Mouse (Mus musculus) midbrain, embryonic 15.5 days (tissue): Measurements from ENCODE around the gene Klrb1a. TPM values are rescaled to one million over a fixed set of nuclear protein-coding genes. Genes with fewer than 3 reads are reported as not detected.
A peak's percentile ranks its signal among the peaks of the same experiment; 100 is the strongest.

Experiments used
- ATAC-seq: fragments of 200-750 bp; cut with Nextera tagmentation; replicated peaks from 2 replicates; pipeline ENCODE4 v1.8.0; 2017; ENCODE audit warnings: moderate TSS enrichment
- H3K27ac ChIP-seq: fragments of 300-500 bp; sonication (generic); 2 replicates; pipeline ENCODE4 v1.5.1; 2015; ENCODE audit warnings: mild to moderate bottlenecking, inconsistent platforms
- H3K27me3 ChIP-seq: fragments of 300-500 bp; sonication (generic); replicated peaks from 2 replicates; pipeline ENCODE4 v1.6.1; 2015; ENCODE audit warnings: inconsistent platforms
- H3K36me3 ChIP-seq: fragments of 300-500 bp; sonication (generic); replicated peaks from 2 replicates; pipeline ENCODE4 v1.6.1; 2015; ENCODE audit warnings: inconsistent platforms
- H3K4me1 ChIP-seq: fragments of 300-500 bp; sonication (generic); 2 replicates; pipeline ENCODE4 v1.6.1; 2015; ENCODE audit warnings: inconsistent platforms
- H3K4me2 ChIP-seq: fragments of 300-500 bp; sonication (generic); 2 replicates; pipeline ENCODE4 v1.6.1; 2015; ENCODE audit warnings: inconsistent platforms, mild to moderate bottlenecking, moderate library complexity
- H3K4me3 ChIP-seq: fragments of 300-500 bp; sonication (generic); 2 replicates; pipeline ENCODE4 v1.5.1; 2015; ENCODE audit warnings: mild to moderate bottlenecking, inconsistent platforms
- H3K9ac ChIP-seq: fragments of 300-500 bp; sonication (generic); 2 replicates; pipeline ENCODE4 v1.6.1; 2015; ENCODE audit warnings: mild to moderate bottlenecking, inconsistent platforms
- H3K9me3 ChIP-seq: fragments of 300-500 bp; sonication (generic); 2 replicates; pipeline ENCODE4 v1.6.1; 2016; ENCODE audit warnings: inconsistent platforms
- WGBS: fragments of 180-500 bp; shearing (Covaris S2); methylation state at CpG from one replicate; pipeline ENCODE4 v1.1.7; 2015; ENCODE audit warnings: mixed read lengths; 5-methylcytosine and 5-hydroxymethylcytosine counted together
- polyA plus RNA-seq: library from polyadenylated mRNA; unstranded; fragments of >200 nt; fragmentation: Nextera tagmentation; extraction: Ambion mirVana; gene quantifications from 2 replicates; pipeline ENCODE4 v1.2.1, GENCODE M21; 2015

Klrb1a gene
- polyA plus RNA-seq, 1 experiment from 2014 or later: not detected

- Histone ChIP-seq H3K9me3 (no peaks in the 10 kb centered on the region), H3K36me3 (no peaks in the 10 kb centered on the region), H3K27ac (no peak overlapping the region), H3K4me1 (peaks cover 2% of the 10 kb centered on the region; the same call in 1 of the 2 replicates), H3K9ac (no peak overlapping the region), H3K4me2 (peak overlapping the region; percentile 39), H3K27me3 (no peaks in the 10 kb centered on the region), H3K4me3 (peak overlapping the region; percentile 10; the same call in 1 of the 2 replicates)
- WGBS: 41% methylated on average over 9 of the region's 9 CpGs
- peak; percentile 96 for ATAC-seq
These were observed 26.2 kb downstream of the Klrb1a start for GRCm38 (mm10) chr6:128597121-128597522.

- H3K9ac ChIP-seq: no peak overlapping the region
- no peaks in the 10 kb centered on the region for H3K36me3 ChIP-seq
- H3K27ac ChIP-seq: no peak overlapping the region
- WGBS: 90% methylated on average over 9 of the region's 9 CpGs
- no peaks in the 10 kb centered on the region for H3K27me3 ChIP-seq
- H3K4me1 ChIP-seq: no peaks in the 10 kb centered on the region
- no peak overlapping the region for H3K4me2 ChIP-seq
- no peak for ATAC-seq
- no peak overlapping the region for H3K4me3 ChIP-seq
- no peaks in the 10 kb centered on the region for H3K9me3 ChIP-seq
These were observed 28.7 kb downstream of the Klrb1a start for GRCm38 (mm10) chr6:128594651-128595050.

GRCm38 (mm10) chr6:128589426-128589825 is 33.9 kb downstream of the Klrb1a start:
- Histone ChIP-seq H3K4me1 (no peaks in the 10 kb centered on the region), H3K9ac (no peak overlapping the region), H3K4me3 (no peak overlapping the region), H3K9me3 (no peaks in the 10 kb centered on the region), H3K27me3 (no peaks in the 10 kb centered on the region), H3K36me3 (no peaks in the 10 kb centered on the region), H3K4me2 (no peak overlapping the region), H3K27ac (no peak overlapping the region)
- no peak for ATAC-seq
- 44% methylated on average over 4 of the region's 4 CpGs for WGBS

GRCm38 (mm10) chr6:128587619-128588018 is 35.7 kb downstream of the Klrb1a start:
- WGBS: 89% methylated on average over 6 of the region's 6 CpGs
- H3K4me1 ChIP-seq: no peaks in the 10 kb centered on the region

GRCm38 (mm10) chr6:128585642-128586245 is 37.6 kb downstream of the Klrb1a start:
- H3K4me3 ChIP-seq: no peak overlapping the region
- no peak overlapping the region for H3K27ac ChIP-seq
- no peaks in the 10 kb centered on the region for H3K27me3 ChIP-seq
- 74% methylated on average over 11 of the region's 11 CpGs for WGBS
- no peaks in the 10 kb centered on the region for H3K4me1 ChIP-seq
- H3K9ac ChIP-seq: no peak overlapping the region
- H3K9me3 ChIP-seq: no peaks in the 10 kb centered on the region
- H3K36me3 ChIP-seq: no peaks in the 10 kb centered on the region
- ATAC-seq: no peak
- H3K4me2 ChIP-seq: no peak overlapping the region

More at GRCm38 (mm10) chr6:128587619-128588018, 35.7 kb downstream of the Klrb1a start:
- no peak overlapping the region for H3K9ac ChIP-seq
- H3K36me3 ChIP-seq: no peaks in the 10 kb centered on the region
- no peak overlapping the region for H3K27ac ChIP-seq
- no peak for ATAC-seq
- no peak overlapping the region for H3K4me2 ChIP-seq
- no peaks in the 10 kb centered on the region for H3K9me3 ChIP-seq
- H3K4me3 ChIP-seq: no peak overlapping the region
- no peaks in the 10 kb centered on the region for H3K27me3 ChIP-seq

- no peaks in the 10 kb centered on the region for H3K36me3 ChIP-seq
- H3K27me3 ChIP-seq: no peaks in the 10 kb centered on the region
- no peak overlapping the region for H3K4me2 ChIP-seq
- H3K4me3 ChIP-seq: no peak overlapping the region
- no peaks in the 10 kb centered on the region for H3K9me3 ChIP-seq
- H3K4me1 ChIP-seq: no peaks in the 10 kb centered on the region
- ATAC-seq: no peak
- 29% methylated on average over 10 of the region's 10 CpGs for WGBS
- no peak overlapping the region for H3K9ac ChIP-seq
- no peak overlapping the region for H3K27ac ChIP-seq
These were observed 39.2 kb downstream of the Klrb1a start for GRCm38 (mm10) chr6:128584070-128584660.

- H3K9ac ChIP-seq: no peak within 1 kb of the TSS
- H3K27me3 ChIP-seq: no peaks in the 10 kb centered on the region
- H3K4me2 ChIP-seq: no peak within 1 kb of the TSS
- WGBS: 82% methylated on average over 11 of the region's 11 CpGs
- ATAC-seq: no peak
- no peaks in the 10 kb centered on the region for H3K36me3 ChIP-seq
- no peaks in the 10 kb centered on the region for H3K4me1 ChIP-seq
- no peak within 1 kb of the TSS for H3K27ac ChIP-seq
- H3K4me3 ChIP-seq: no peak within 1 kb of the TSS
- no peaks in the 10 kb centered on the region for H3K9me3 ChIP-seq
These were observed 41.8 kb downstream of the Klrb1a start, which contains the start of gene A2ml1 for GRCm38 (mm10) chr6:128581508-128581907. Gene A2ml1 (minus strand): TSS chr6:128581608.

- ATAC-seq: no peak
- 89% methylated on average over 9 of the region's 9 CpGs for WGBS
- H3K36me3 ChIP-seq: no peaks in the 10 kb centered on the region
These were observed 46.0 kb downstream of the Klrb1a start for GRCm38 (mm10) chr6:128577301-128577700.

GRCm38 (mm10) chr6:128566589-128566988 is 56.7 kb downstream of the Klrb1a start:
- H3K4me1 ChIP-seq: no peaks in the 10 kb centered on the region
- H3K36me3 ChIP-seq: no peaks in the 10 kb centered on the region
- no peak overlapping the region for H3K4me3 ChIP-seq
- H3K9me3 ChIP-seq: no peaks in the 10 kb centered on the region
- no peak overlapping the region for H3K4me2 ChIP-seq
- H3K9ac ChIP-seq: no peak overlapping the region
- no peak for ATAC-seq
- 91% methylated on average over 11 of the region's 11 CpGs for WGBS
- H3K27me3 ChIP-seq: no peaks in the 10 kb centered on the region
- no peak overlapping the region for H3K27ac ChIP-seq

More at GRCm38 (mm10) chr6:128577301-128577700, 46.0 kb downstream of the Klrb1a start:
- Histone ChIP-seq H3K27ac (no peak overlapping the region), H3K27me3 (no peaks in the 10 kb centered on the region), H3K4me3 (no peak overlapping the region), H3K4me2 (no peak overlapping the region), H3K9ac (no peak overlapping the region), H3K9me3 (no peaks in the 10 kb centered on the region), H3K4me1 (no peaks in the 10 kb centered on the region)

Other genes with a start within 250 kb of the Klrb1a start
- gene Tex52, start 248.1 kb downstream of the Klrb1a start, polyA plus RNA-seq: 1.0 and 1.1 TPM in 2 replicates
- not detected in 2 replicates for gene Gm44596, start 248.0 kb downstream of the Klrb1a start, polyA plus RNA-seq
- gene Nrip2, start 224.2 kb downstream of the Klrb1a start, polyA plus RNA-seq: 11.2 and 12.9 TPM in 2 replicates
- 50.7 and 51.4 TPM in 2 replicates for gene Itfg2, start 198.6 kb downstream of the Klrb1a start, polyA plus RNA-seq
- gene Fkbp4, start 184.9 kb downstream of the Klrb1a start, polyA plus RNA-seq: 375 and 389 TPM in 2 replicates
- 0.26 TPM in 1 of 2 replicates, not detected in the other for gene Pzp, start 96.8 kb downstream of the Klrb1a start, polyA plus RNA-seq
- 1.7 and 2.2 TPM in 2 replicates for gene A2ml1, start 41.9 kb downstream of the Klrb1a start, polyA plus RNA-seq
- not detected in 2 replicates for gene Clec2h, start 38.9 kb upstream of the Klrb1a start, polyA plus RNA-seq
- gene Klrb1, start 99.5 kb upstream of the Klrb1a start, polyA plus RNA-seq: 0.82 and 0.94 TPM in 2 replicates
- 0.12 and 0.13 TPM in 2 replicates for gene Klrb1c, start 165.7 kb upstream of the Klrb1a start, polyA plus RNA-seq
- gene Gm44511, start 202.8 kb upstream of the Klrb1a start, polyA plus RNA-seq: not detected in 2 replicates
- not detected in 2 replicates for gene Klrb1b, start 202.8 kb upstream of the Klrb1a start, polyA plus RNA-seq